Mouse (Mus musculus): Measurements from ENCODE around the gene 1700001C19Rik.

1700001C19Rik gene

DNA sequence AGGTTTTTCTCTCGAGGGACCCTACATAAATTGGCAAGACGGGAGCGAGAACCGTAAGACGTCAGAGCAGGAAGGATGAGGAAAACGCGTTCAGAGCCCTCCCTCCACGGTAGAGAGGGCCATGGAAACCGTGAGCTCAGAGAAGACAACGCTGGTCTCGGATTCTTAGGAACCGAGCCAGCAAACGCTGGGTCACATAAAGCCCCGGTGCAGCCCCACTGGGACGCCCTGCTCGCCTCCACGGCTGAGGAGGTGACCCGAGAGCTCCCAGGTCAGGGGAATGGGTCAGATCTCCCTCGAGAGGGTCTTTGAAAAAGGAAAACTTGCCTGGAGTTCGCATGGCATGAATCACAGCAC lies 68.1 kb downstream of the 1700001C19Rik start:
- peak in 1 of 2 experiments; percentile 12 for DNase-seq

DNA sequence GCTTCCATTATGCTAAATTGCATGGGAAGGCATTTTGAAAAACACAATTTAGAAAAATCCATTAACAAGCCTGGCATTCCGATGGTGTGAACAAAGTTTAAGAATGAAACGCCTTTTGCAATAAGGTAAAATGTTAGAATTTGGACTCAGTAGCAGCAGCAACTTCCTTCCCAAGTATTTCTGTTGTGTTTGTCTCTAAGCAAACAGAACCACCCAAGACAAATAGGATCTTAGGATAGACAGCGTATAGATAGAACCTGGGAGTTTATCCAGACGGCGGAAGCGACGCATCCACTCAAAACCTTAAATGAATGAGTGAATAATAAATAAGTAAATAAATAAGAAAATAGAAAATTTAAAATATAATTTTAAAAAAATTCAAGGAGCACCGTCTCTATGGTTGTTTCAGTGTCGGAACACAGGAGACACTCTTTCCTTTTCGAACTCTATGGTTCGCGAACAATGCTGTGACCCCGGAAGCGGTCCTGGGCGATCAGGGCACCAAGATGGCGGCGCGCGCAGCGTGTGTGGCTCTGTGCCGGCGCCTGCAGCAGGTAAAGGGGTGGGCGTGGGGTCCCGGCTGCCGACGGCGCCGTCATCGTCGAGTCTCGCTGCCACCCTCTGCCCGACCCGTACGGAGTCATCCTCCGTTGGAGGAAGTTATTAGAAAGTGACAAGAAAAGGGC lies 68.6 kb downstream of the 1700001C19Rik start, which contains the start of gene Mrps10:
TSS of gene Mrps10 (plus strand) at position 487 of the 686 bp plus-strand sequence.
- peak; percentile 87 to 88 for DNase-seq

Data from lung, postnatal 4 days (tissue).